Mouse (Mus musculus): ENCODE measurements around the gene Jun. TPM values are rescaled to one million over a fixed set of nuclear protein-coding genes. Genes with fewer than 3 reads are reported as not detected.

Jun gene
- polyA plus RNA-seq, 1 experiment from 2014 or later, result 6.4 TPM

GRCm38 (mm10) chr4:95050518-95051278, 1.3 kb downstream of the Jun start:
- Histone ChIP-seq H3K4me1 (replicated peaks) (peaks cover 29% of the 10 kb centered on the region), H3K4me3 (replicated peaks) (peak overlapping the region; percentile 66), H3K27me3 (peaks cover 68% of the 10 kb centered on the region), H3K9me3 (replicated peaks) (no peaks in the 10 kb centered on the region), H3K27ac (peak overlapping the region; percentile 86), H3K36me3 (no peaks in the 10 kb centered on the region), H3K4me2 (peak overlapping the region; percentile 90), H3K9ac (peak overlapping the region; percentile 76)
- ATAC-seq (ENCODE audit: low read depth), result no peak
- WGBS (ENCODE audit: insufficient replicate concordance), result under 1% methylated on average over 70 of the region's 70 CpGs
- DNase-seq, result peak; percentile 55

GRCm38 (mm10) chr4:95049884-95050517, 2.0 kb downstream of the Jun start:
- H3K27ac ChIP-seq, result peak overlapping the region; percentile 86; the same call in 1 of the 2 replicates
- WGBS (ENCODE audit: insufficient replicate concordance), result under 1% methylated on average over 34 of the region's 34 CpGs
- no peaks in the 10 kb centered on the region for H3K36me3 ChIP-seq

GRCm38 (mm10) chr4:95049153-95049552, 2.9 kb downstream of the Jun start:
- Histone ChIP-seq H3K27me3 (peaks cover 61% of the 10 kb centered on the region), H3K4me2 (peak overlapping the region; percentile 16; the same call in 1 of the 2 replicates), H3K4me3 (replicated peaks) (no peak overlapping the region), H3K9ac (no peak overlapping the region), H3K9me3 (replicated peaks) (no peaks in the 10 kb centered on the region), H3K4me1 (replicated peaks) (peaks cover 25% of the 10 kb centered on the region), H3K36me3 (no peaks in the 10 kb centered on the region), H3K27ac (no peak overlapping the region)
- 55% methylated on average over 2 of the region's 2 CpGs for WGBS (ENCODE audit: insufficient replicate concordance)
- ATAC-seq (ENCODE audit: low read depth) (no peak), DNase-seq (no peak)

More at GRCm38 (mm10) chr4:95049884-95050517, 2.0 kb downstream of the Jun start:
- DNase-seq (peak; percentile 33), ATAC-seq (ENCODE audit: low read depth) (no peak)
- Histone ChIP-seq H3K4me2 (peak overlapping the region; percentile 90), H3K4me3 (replicated peaks) (peak overlapping the region; percentile 66), H3K9me3 (replicated peaks) (no peaks in the 10 kb centered on the region), H3K4me1 (replicated peaks) (peaks cover 29% of the 10 kb centered on the region), H3K9ac (peak overlapping the region; percentile 76), H3K27me3 (peaks cover 65% of the 10 kb centered on the region)

- Histone ChIP-seq H3K9me3 (replicated peaks) (no peaks in the 10 kb centered on the region), H3K27ac (no peak overlapping the region), H3K9ac (no peak overlapping the region), H3K27me3 (peaks cover 61% of the 10 kb centered on the region), H3K4me2 (no peak overlapping the region), H3K4me1 (replicated peaks) (peaks cover 23% of the 10 kb centered on the region), H3K36me3 (no peaks in the 10 kb centered on the region), H3K4me3 (replicated peaks) (no peak overlapping the region)
- DNase-seq (no peak), ATAC-seq (ENCODE audit: low read depth) (no peak)
- WGBS (ENCODE audit: insufficient replicate concordance), result 68% methylated on average over 4 of the region's 4 CpGs
Observed at GRCm38 (mm10) chr4:95048731-95049100, 3.3 kb downstream of the Jun start.

- no peaks in the 10 kb centered on the region for H3K36me3 ChIP-seq
- H3K9ac ChIP-seq, result no peak overlapping the region
- H3K4me1 ChIP-seq (replicated peaks), result peaks cover 18% of the 10 kb centered on the region
- whole genome bisulfite sequencing (ENCODE audit: insufficient replicate concordance), result 71% methylated on average over 5 of the region's 5 CpGs
- H3K27ac ChIP-seq, result no peak overlapping the region
- DNase-seq, result no peak
- H3K4me2 ChIP-seq, result no peak overlapping the region
- peaks cover 56% of the 10 kb centered on the region for H3K27me3 ChIP-seq
- no peaks in the 10 kb centered on the region for H3K9me3 ChIP-seq (replicated peaks)
- no peak for ATAC-seq (ENCODE audit: low read depth)
- H3K4me3 ChIP-seq (replicated peaks), result no peak overlapping the region
Observed at GRCm38 (mm10) chr4:95048021-95048730, 3.8 kb downstream of the Jun start.

GRCm38 (mm10) chr4:95045133-95045532, 6.9 kb downstream of the Jun start:
- no peaks in the 10 kb centered on the region for H3K4me1 ChIP-seq (replicated peaks)
- no peak overlapping the region for H3K27ac ChIP-seq
- H3K36me3 ChIP-seq, result no peaks in the 10 kb centered on the region
- H3K9ac ChIP-seq, result no peak overlapping the region
- no peak overlapping the region for H3K4me3 ChIP-seq (replicated peaks)
- H3K9me3 ChIP-seq (replicated peaks), result no peaks in the 10 kb centered on the region
- 44% methylated on average over 1 of the region's 1 CpGs for WGBS (ENCODE audit: insufficient replicate concordance)
- DNase-seq (no peak), ATAC-seq (ENCODE audit: low read depth) (no peak)
- peaks cover 26% of the 10 kb centered on the region for H3K27me3 ChIP-seq
- no peak overlapping the region for H3K4me2 ChIP-seq

GRCm38 (mm10) chr4:95044721-95045120, 7.3 kb downstream of the Jun start:
- H3K4me3 ChIP-seq (replicated peaks), result no peak overlapping the region
- H3K27me3 ChIP-seq, result peaks cover 22% of the 10 kb centered on the region
- WGBS (ENCODE audit: insufficient replicate concordance), result 56% methylated on average over 6 of the region's 6 CpGs
- H3K4me1 ChIP-seq (replicated peaks), result no peaks in the 10 kb centered on the region
- no peaks in the 10 kb centered on the region for H3K9me3 ChIP-seq (replicated peaks)
- DNase-seq (no peak), ATAC-seq (ENCODE audit: low read depth) (no peak)
- H3K36me3 ChIP-seq, result no peaks in the 10 kb centered on the region
- no peak overlapping the region for H3K4me2 ChIP-seq
- H3K9ac ChIP-seq, result no peak overlapping the region
- no peak overlapping the region for H3K27ac ChIP-seq

- H3K36me3 ChIP-seq, result no peaks in the 10 kb centered on the region
- no peak for ATAC-seq (ENCODE audit: low read depth)
- no peak overlapping the region for H3K4me3 ChIP-seq (replicated peaks)
- H3K27me3 ChIP-seq, result no peaks in the 10 kb centered on the region
- H3K4me2 ChIP-seq, result no peak overlapping the region
- no peaks in the 10 kb centered on the region for H3K4me1 ChIP-seq (replicated peaks)
- H3K9me3 ChIP-seq (replicated peaks), result no peaks in the 10 kb centered on the region
- H3K9ac ChIP-seq, result no peak overlapping the region
- WGBS (ENCODE audit: insufficient replicate concordance), result 60% methylated on average over 5 of the region's 5 CpGs
- no peak for DNase-seq
- no peak overlapping the region for H3K27ac ChIP-seq
Observed at GRCm38 (mm10) chr4:95038024-95038423, 14.0 kb downstream of the Jun start.

GRCm38 (mm10) chr4:95031158-95031557, 20.9 kb downstream of the Jun start:
- Histone ChIP-seq H3K27me3 (no peaks in the 10 kb centered on the region), H3K4me1 (replicated peaks) (no peaks in the 10 kb centered on the region), H3K9ac (no peak overlapping the region), H3K36me3 (no peaks in the 10 kb centered on the region), H3K27ac (no peak overlapping the region), H3K4me2 (no peak overlapping the region), H3K9me3 (replicated peaks) (no peaks in the 10 kb centered on the region), H3K4me3 (replicated peaks) (no peak overlapping the region)
- DNase-seq (no peak), ATAC-seq (ENCODE audit: low read depth) (no peak)
- 41% methylated on average over 4 of the region's 4 CpGs for WGBS (ENCODE audit: insufficient replicate concordance)

- H3K4me3 ChIP-seq (replicated peaks), result no peak overlapping the region
- no peak for ATAC-seq (ENCODE audit: low read depth)
- H3K9ac ChIP-seq, result no peak overlapping the region
- no peak for DNase-seq
- no peaks in the 10 kb centered on the region for H3K27me3 ChIP-seq
- no peak overlapping the region for H3K4me2 ChIP-seq
- 58% methylated on average over 16 of the region's 16 CpGs for WGBS (ENCODE audit: insufficient replicate concordance)
- H3K27ac ChIP-seq, result no peak overlapping the region
- no peaks in the 10 kb centered on the region for H3K9me3 ChIP-seq (replicated peaks)
- H3K4me1 ChIP-seq (replicated peaks), result no peaks in the 10 kb centered on the region
- no peaks in the 10 kb centered on the region for H3K36me3 ChIP-seq
Observed at GRCm38 (mm10) chr4:95025847-95026600, 26.0 kb downstream of the Jun start.

All from liver, embryonic 13.5 days (tissue).